Mouse (Mus musculus): ENCODE measurements around the gene Plekhm3.
"Not testable (repeated sequence)": the region's sequence is repeated elsewhere in the genome, so short reads cannot be mapped to it uniquely, and the experiment has no call there.

Plekhm3 gene

DNA sequence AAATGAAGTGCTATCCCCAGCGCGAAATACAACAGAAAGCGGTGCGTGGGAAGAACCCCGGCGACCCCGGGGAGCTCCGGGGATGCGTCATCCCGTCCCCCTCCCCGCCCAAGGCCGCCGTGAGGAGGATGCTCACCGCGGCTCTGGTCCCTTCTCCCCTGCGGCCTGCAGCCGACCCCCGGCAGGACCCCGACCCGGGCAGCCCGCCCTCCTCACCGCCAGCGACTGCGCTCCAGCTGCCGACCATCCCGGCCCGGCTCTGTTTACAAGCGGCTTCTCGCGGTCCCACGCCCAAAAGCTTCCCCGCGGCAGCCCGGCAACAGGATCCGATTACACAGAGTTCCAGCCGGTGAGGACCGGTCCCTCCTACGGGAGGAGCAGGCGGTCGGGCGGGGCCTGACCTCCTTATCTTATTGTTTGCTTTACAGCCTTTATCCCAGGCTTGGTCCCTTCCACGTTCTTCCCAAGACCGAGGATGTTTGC is at the start of gene Plekhm3:
Plekhm3 (minus strand) TSS at position 346 of the 483 bp plus-strand sequence.
- DNase-seq (ENCODE audit: low read depth, low spot score) = no peak

DNA sequence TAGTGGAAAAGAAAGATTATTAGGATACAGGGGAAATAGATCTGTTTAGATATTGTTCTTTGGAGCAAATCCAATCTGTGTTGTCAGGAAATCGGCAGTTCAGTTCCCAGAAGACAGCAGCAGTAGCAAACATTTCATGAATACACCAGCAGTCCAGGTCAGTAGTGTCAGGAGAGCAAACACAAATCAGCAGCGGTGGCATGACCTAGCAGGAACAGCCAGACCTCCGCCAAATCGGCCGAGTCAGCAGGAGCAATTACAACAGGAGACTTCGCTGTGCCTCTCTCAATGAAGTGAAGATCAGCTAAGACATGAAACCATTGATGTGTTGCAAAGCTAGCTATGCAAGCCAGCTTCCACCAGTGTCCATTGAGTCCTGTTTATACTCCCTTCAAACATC is 49.0 kb upstream of the Plekhm3 start:
- DNase-seq (ENCODE audit: low read depth, low spot score) = no peak

DNA sequence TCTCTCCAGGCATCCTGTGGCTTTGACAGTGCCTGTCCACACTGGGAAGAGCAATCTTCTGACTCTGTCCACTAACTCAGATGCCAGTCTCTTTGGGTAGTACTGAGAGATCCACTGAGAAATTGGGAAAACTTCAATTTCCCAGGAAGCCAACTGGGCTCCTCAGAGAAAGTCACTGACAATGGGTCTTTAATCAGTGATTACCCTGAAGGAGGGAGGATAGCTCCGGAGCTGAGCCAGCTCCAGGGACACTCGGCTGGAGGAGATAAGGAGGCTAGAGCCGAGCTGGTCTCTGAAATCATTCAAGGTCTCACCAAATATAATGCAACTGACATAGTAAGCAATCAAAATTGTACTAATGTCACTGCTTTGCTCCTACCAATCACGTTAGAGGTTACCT is 47.9 kb upstream of the Plekhm3 start:
- no peak for DNase-seq (ENCODE audit: low read depth, low spot score)

DNA sequence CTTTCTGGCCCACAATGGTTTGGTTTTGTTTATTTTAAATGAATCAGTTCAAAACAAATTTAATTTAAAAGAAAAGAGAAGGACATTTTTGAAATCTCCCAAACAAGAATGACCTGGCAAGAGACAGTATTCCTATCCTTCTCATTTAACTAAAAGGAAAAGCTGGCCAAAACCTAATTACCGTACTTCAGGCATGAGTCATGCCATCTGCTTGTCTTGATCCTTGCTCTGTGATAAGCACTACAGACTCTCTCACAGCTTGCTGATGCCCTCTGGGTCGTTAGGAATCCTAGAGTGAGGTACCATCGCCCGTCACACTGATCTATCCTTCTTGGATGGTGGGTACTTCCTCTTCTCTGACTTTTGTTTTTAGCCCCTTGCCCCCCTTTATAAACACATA is 36.6 kb upstream of the Plekhm3 start:
- DNase-seq (ENCODE audit: low read depth, low spot score) = no peak

DNA sequence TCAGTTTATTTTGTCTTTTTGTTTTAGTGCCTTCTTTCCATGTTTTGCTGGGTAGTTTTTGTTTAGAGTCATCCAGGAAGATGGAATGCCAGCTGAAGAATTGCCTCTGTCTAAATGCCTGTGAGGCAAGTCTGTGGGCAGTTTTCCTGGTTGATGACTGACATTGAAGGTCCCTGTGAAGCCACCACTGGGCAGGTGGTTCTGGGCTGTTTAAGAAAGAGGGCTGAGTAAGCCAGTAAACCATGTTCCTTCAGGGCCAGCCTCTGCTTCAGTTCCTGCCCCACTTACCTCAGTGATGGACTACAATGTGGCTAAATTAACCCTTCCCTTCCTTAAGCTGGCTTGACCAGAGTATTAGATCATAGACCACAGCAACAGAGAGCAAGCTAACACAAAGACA is 31.6 kb upstream of the Plekhm3 start:
- DNase-seq (ENCODE audit: low read depth, low spot score) = no peak

DNA sequence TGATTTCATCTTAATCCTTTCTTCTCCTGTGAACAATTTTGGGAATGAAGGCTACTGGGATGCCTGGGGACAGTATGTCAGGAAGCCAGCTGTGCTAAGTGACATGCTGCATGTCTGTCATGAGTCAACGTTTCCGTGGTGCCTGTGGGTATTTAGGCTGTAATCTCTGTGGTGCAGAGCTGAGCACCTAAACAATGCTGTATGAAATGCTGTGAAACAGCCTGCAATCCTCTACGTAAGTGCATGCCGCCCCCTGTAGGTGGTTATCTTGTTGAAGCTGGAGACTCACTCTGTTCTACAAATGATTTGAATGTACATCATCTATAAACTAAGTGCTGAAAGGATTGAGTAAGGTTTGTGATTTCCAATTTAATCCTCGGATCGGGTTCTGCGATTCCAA is 29.5 kb upstream of the Plekhm3 start:
- no peak for DNase-seq (ENCODE audit: low read depth, low spot score)

DNA sequence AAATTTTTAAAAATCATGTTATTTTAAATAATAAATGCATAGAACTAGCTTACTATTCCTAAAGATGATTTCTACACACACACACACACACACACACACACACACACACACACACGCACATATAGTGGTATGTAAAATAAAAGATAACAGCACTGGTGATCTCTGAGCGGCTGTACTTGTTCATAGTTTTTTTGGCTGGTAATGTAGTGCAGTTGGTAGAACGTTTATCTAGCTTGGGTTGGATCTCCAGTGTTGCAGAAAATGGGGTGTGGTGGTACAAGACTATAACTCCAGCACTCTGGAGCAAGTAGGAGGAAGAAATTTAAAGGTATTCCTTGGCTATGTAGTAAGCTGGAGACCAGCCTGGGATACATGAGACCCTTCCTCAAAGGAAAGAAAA is 26.6 kb upstream of the Plekhm3 start:
- DNase-seq (ENCODE audit: low read depth, low spot score) = no peak

DNA sequence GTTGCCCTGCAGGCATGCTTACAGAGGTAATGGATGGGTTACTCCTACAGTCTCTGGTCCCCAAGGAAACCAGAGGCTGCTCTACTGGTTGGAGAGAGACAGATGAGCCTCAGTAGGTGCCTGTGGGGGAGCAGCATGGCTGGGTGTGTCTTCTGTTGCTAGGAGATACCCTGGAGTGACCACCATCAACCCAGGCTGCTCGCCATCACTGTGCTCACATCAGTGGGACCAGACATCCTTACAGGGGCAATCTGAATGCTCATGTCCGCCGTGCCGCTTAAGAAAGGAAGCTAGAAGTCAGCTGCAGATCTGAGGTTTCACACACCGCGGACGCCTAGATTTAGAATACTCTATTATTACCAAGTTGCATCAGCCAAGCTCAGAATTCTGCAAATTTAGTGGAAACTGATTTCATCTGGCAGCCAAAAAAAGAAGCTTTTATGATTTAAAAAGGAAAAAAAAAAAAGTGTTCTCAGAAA is 21.7 kb upstream of the Plekhm3 start:
- no peak for DNase-seq (ENCODE audit: low read depth, low spot score)

DNA sequence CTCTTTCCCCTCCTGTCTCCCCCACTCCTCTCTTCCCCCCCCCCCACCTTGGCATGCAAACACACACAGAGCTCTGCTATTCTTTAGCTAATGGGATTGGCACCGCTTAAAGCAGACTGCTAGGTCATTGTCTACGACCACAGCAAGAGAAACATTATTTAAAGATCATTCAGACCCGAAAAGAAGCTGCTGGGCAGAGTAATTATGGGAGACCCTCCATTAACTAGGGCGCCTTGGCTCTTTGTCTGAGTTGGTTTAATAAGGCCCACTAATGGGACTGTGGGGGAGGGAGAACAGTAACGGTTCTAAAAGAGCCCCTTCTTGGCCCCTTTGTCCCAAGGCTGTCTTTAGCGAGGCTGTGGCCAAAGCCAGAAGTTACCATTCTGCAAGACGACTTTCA is 18.7 kb upstream of the Plekhm3 start:
- no peak for DNase-seq (ENCODE audit: low read depth, low spot score)

DNA sequence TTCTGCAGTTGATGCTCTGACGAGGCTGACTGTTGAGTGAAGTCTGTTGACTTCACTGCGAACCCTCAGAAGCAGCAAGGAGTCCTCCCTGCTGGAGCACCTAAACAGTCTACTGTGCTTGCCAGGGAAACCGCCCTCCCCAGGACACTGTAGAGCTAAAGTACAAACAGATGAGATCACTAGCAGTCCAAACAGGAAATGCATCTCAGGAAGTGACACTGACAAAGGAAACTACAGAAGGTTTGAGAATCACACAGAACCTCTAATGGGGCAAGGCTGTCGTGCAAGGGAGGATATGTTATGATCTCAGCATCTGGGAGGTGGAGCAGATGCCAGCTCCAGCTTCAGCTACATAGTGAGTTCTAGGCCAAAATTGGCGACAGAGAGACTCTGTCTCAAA is 14.1 kb upstream of the Plekhm3 start:
- DNase-seq (ENCODE audit: low read depth, low spot score) = no peak

DNA sequence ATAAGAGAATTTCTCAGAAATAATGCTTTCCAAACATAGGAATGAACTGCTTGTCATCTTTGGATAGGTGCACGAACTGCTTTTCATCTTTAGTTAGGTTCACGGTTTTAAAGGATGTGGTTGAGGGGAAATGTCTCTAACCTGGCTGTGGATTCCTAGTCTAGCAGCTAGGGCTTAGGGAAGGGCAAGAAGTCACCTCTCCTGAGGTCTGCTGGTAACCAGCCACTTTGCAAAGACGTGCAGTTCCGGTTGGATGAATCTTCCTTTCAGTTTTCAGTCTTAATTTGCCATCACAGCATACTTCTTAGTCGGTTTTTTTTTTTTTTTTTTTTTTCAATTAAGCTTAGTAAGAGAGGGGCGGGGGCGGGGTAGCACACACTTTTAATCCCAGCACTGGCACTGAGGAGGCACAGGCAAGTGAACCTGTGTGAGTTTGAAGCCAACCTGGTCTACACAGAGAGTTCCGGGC is 431 bp upstream of the Plekhm3 start:
- DNase-seq (ENCODE audit: low read depth, low spot score) = no peak

DNA sequence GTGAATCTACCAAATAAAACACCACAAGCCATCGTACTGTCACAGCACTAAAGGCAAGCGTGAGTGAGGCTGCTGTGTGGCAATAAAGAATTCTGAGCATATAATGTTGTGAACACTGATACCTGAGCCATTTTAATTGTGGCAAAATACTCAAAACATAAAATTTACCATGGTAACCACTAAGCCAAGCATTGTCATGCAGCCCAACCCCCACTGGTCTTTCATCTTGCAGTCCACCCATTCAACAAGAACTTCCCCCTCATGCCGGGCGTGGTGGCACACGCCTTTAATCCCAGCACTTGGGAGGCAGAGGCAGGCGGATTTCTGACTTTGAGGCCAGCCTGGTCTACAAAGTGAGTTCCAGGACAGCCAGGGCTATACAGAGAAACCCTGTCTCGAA is 1.8 kb downstream of the Plekhm3 start:
- not testable (repeated sequence) for DNase-seq (ENCODE audit: low read depth, low spot score)

DNA sequence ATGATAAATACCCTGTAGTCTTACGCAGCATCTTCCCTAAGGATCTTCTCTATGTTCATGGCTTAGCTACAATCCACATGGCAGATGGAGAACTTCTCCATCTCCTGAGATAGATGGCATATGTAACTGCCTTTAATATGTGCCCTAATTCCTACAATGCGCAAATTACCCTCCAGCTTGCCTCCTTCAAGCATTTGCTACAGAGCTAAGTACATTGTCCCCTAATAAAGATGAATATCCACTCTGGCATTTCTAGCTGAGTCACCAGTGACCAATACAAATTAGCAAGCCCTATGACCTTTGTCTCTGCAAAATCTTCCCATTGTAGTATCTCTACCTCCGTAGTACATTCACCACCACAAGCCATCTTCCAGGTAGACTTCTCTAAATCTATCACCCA is 6.4 kb downstream of the Plekhm3 start:
- DNase-seq (ENCODE audit: low read depth, low spot score) = no peak

DNA sequence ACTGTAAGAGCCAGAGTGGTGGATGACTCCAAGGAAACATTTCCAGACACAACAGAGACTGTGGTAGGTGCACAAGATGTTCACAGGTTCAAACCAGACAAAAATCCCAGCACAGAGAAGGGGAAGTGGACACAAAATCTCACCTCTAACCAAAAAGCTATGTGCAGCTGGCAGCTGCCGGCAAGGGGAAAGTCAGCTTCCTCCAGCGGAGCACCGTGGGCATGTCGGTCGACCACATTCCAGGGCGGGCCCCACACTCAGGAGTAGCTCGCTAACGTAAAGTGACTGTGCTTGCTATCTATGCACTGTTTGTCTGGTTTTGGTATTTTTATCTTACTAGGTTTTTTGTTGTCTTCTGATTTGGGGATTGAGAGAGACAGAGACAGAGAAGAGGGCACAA is 7.2 kb downstream of the Plekhm3 start:
- no peak for DNase-seq (ENCODE audit: low read depth, low spot score)

DNA sequence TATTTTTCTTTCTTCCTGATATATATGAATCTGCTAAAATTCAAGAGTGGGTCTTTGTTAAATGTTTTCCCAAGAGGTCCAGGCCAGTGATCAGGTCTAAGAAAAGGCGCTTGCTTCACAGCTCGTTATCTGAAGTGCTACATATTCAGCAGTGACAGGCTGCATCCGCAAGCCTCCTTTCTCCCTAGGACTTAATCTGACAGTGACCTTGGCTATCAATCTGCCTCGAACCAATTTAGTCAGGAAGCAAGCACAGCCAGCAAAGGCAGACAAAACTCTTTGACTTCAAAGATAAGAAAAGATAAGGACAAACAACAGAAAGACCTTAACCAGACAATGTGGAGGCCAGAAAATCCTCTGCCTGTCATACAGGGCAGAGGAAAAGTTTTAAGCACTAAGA is 10.5 kb downstream of the Plekhm3 start:
- no peak for DNase-seq (ENCODE audit: low read depth, low spot score)

DNA sequence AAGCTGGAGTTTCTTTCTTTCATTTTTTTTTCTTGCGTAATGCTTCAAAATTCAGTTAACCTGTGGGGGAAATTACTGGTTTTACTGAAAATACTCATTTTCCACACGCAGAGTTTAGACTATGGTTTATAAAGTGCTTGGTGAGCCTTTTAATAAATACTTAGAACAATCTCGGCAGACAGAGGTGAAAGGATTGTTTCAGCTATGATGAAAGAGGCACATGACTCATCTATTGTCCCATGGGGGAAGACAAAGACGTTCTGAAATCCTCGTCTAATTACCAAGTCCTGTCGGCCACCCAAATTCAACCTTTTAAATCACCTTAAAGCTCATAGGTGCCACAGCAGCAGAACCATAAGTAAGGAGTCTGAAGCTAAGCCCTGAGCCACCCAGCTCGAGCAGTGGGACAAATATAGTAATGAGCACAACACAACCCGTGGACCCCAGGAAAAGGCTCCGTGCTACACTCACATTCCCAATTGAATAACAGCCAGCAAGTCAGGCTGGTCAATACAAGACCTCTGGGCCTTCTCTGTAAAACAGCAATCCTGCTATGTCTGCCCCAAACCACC is 11.3 kb downstream of the Plekhm3 start:
- no peak for DNase-seq (ENCODE audit: low read depth, low spot score)

DNA sequence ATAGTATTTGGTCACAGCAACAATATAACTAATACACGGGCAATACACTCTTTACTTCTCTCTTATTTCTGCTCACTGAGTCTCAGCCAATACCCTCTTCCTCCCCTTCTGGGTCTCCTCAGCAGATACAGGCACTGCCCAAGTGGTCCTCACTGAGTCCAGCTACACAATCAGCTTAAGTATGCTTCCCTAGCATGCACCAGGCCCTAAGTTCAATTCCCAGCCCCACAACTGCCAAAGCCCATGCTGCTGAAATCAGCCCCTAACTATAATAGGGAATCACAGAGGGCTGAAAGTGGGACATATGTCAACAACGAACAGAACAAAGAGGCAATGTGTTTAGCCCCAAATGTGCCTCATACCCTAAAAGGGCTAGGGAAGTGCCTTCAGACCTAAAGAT is 11.9 kb downstream of the Plekhm3 start:
- DNase-seq (ENCODE audit: low read depth, low spot score) = no peak

DNA sequence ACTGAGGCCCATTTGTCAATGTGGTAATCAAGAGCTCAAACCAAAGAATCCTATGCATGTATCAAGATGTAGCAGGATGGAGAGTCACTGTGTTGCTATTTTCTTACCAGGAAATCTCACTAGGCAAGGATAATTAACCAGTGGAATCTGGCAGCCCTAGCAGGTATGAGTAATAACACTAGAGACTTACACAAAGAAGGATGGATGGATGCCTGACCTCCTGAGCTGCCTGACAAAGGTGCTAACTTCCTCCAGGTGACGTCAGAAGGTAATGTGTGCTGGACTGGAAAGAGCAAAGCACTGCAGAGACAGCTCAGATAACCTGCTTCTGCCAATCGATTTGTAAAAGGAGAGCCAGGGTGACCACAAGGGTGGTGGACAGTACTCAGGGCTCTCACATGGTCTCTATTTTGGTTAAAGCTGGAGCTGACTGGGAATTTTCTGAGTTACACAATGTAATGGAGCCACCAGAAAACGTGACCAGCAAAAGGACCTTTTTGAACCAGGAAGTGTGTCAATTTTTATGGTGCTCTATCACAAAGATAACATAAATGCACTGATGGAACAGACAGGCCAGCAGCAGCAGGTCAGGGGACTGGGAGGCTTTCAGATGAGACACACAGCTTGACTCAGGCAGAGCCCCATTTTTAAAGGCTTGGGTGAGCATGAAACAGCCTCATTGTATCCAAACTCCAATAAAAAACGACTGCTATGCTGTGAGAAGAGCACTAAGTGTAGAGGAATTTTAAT is 14.4 kb downstream of the Plekhm3 start:
- DNase-seq (ENCODE audit: low read depth, low spot score) = no peak

DNA sequence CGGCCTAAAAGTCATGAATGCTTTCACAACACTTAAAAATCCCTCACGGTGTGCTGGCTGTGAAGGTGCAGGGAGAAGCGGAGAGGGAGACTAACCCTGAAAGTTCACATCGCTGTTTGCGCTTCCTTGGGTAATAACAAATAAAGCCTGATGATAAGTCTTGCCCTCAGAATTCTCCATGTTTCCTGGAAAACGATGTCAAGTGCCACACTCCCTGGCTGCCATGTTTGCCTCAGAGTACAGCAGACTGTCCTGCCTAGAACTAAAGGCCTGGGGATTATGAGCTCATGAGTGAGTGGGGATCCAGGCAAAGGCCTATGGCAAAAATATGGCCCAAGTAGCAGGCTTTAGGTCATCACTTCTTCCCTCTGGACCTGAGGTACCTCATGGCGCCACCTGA is 17.7 kb downstream of the Plekhm3 start:
- DNase-seq (ENCODE audit: low read depth, low spot score) = no peak

DNA sequence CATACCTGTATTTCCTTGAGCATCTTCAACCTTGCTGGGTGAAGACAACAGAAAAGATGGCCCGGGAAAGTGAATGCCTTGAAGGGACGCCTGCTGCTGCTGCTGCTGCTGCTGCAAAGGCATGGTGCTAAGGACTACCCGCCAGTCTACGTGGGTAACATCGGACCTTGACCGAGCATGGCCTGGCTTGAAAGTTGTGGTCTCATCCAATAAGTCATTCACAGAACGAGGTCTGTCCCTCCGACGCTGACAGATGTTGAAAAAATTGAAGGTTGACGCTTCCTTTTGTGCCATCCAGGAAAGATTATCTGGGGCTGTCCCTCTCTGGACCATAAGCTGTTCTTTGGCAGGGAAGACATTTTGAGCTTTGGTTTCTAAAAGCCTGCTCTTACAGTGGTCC is 18.9 kb downstream of the Plekhm3 start:
- DNase-seq (ENCODE audit: low read depth, low spot score) = no peak

DNA sequence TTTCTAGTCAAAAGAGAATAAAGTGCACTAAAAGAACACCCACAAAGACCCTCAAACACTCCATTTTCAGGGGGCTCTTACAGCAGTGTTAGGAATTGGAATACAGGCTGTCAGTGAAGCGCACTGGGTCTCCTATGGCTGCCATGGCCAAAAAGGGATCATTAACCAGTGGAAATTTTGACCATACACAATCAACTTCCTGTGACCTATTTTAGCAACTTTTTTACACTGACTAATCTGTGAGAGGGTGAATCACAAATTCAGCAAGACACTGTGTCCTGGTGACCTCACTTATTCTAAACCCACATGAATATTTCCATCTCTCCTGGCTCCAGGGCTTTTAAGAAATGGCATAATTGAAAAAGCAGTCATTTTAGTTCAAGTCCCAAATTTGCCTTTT is 23.7 kb downstream of the Plekhm3 start:
- DNase-seq (ENCODE audit: low read depth, low spot score) = no peak

DNA sequence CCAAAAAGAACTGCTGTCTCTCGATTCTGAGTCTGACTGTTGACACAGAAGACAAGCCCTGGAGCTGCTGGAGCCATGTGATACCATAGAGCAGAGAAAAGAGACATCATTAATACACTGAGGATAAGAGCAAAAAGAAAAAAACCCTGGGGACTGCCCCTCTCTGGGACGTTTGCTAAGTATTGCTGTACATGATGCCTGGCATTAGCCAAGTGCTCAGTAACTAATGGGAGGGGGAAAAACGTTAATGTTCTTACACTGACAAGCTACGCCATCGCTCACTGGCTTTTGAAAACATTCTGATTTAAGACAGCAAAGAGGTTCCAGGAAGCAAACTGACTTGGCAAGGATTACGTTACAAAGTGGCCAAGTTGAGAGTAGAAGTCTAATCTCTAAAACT is 26.5 kb downstream of the Plekhm3 start:
- no peak for DNase-seq (ENCODE audit: low read depth, low spot score)

DNA sequence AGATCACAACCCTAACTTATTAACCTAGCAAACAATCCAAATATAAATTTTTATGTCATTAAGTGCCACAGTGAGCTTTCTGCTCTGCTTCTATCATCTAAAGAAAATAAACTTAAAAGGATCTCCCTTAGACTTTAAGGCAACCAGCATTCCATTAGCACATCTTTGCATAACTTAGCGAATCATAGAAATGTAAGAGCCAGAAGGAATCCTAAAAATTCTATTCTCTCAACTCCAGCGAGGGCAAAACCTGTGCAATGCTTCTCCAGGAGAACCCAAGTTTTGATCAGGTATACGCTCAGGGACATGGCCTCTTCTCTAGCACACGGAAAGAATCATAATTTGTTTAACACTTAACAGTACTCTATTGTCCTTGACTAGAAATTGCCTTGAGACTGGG is 27.0 kb downstream of the Plekhm3 start:
- no peak for DNase-seq (ENCODE audit: low read depth, low spot score)
